Mouse (Mus musculus) embryonic fibroblast, embryonic 13.5 days (primary cell): ENCODE data around the gene Sbno1.

ENCODE experiments used
- CTCF ChIP-seq: IDR thresholded peaks from 2 replicates; pipeline ENCODE4 v1.5.1; 2011; ENCODE audit warnings: mild to moderate bottlenecking, control low read depth, low read length, moderate library complexity, borderline replicate concordance; ENCODE audit not compliant: insufficient read depth
- POLR2A ChIP-seq: IDR thresholded peaks from 2 replicates; pipeline ENCODE4 v1.6.1; 2011; ENCODE audit warnings: low read depth, mild to moderate bottlenecking, control low read depth, low read length, moderate library complexity

DNA sequence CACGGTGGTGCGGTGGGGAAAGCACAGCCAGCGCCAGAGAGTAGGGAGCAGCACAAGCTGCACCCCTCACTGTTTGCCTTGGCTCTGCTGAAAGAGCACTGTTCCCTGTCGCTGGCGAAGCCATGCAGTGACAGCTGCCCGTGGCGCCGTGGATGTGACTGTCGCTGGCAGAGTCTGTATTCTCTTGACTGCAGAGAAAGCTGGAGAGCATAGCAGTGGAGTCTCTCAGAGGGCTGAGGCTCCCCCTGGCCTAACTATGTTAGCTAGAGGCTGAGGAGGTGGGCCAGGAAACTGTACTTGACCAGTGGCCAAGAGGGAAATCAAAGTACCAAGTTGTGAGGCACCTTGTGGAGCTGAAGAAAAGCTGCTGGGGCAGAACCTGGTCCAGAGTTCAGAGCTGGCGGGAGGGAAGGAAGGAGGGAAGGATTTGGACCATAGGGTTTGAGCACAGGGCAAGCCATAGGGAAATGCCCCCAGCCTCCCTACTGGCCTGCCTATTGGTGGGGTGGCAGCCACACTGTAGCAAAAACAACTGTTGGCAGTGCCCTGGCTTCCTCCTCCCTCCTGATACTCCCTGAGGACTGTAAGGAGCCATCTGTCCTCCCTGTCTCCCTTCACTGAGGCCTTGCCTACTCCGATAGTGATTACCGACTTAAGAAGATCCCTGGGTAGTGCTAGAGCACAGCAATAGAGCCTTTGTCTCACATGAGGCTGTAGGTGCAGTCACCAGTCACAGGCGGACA, 27.7 kb upstream of the Sbno1 start:
- no peak for TF ChIP-seq POLR2A
- TF ChIP-seq CTCF, result no peak
